Mouse (Mus musculus): ENCODE measurements around the gene Zfand3.

Zfand3 gene

GRCm38 (mm10) chr17:30232698-30233097, 228.2 kb downstream of the Zfand3 start:
- no peak for DNase-seq

GRCm38 (mm10) chr17:30235380-30235779, 230.8 kb downstream of the Zfand3 start:
- no peak for DNase-seq

GRCm38 (mm10) chr17:30236611-30237010, 232.1 kb downstream of the Zfand3 start:
- no peak for DNase-seq

- no peak for DNase-seq
Observed at GRCm38 (mm10) chr17:30237600-30237999, 233.1 kb downstream of the Zfand3 start.

GRCm38 (mm10) chr17:30239458-30239857, 234.9 kb downstream of the Zfand3 start:
- DNase-seq, result no peak

GRCm38 (mm10) chr17:30240659-30241058, 236.1 kb downstream of the Zfand3 start:
- DNase-seq, result no peak

- DNase-seq, result no peak
Observed at GRCm38 (mm10) chr17:30241061-30241460, 236.5 kb downstream of the Zfand3 start.

GRCm38 (mm10) chr17:30241720-30242322, 237.3 kb downstream of the Zfand3 start:
- no peak for DNase-seq

- DNase-seq, result no peak
Observed at GRCm38 (mm10) chr17:30242647-30243046, 238.1 kb downstream of the Zfand3 start.

GRCm38 (mm10) chr17:30243540-30243939, 239.0 kb downstream of the Zfand3 start:
- DNase-seq, result no peak

- no peak for DNase-seq
Observed at GRCm38 (mm10) chr17:30244651-30245307, 240.2 kb downstream of the Zfand3 start.

GRCm38 (mm10) chr17:30245308-30245706, 240.8 kb downstream of the Zfand3 start:
- no peak for DNase-seq

- DNase-seq, result no peak
Observed at GRCm38 (mm10) chr17:30253028-30253427, 248.5 kb downstream of the Zfand3 start.

- DNase-seq, result no peak
Observed at GRCm38 (mm10) chr17:30253924-30254323, 249.4 kb downstream of the Zfand3 start.

GRCm38 (mm10) chr17:30255928-30256560, 251.5 kb downstream of the Zfand3 start:
- peak in 1 of 2 experiments; percentile 18 for DNase-seq

GRCm38 (mm10) chr17:30258480-30258879, 253.9 kb downstream of the Zfand3 start:
- no peak for DNase-seq

GRCm38 (mm10) chr17:30259938-30260337, 255.4 kb downstream of the Zfand3 start:
- DNase-seq, result no peak

All from kidney, postnatal 25 days (tissue).